Mouse (Mus musculus) layer of hippocampus, adult 6 months (tissue): ENCODE data around the gene Dsel. TPM values are rescaled to one million over a fixed set of nuclear protein-coding genes. Genes with fewer than 3 reads are reported as not detected.

Experiments used
- long read RNA-seq, 2 experiments: library from polyadenylated mRNA; unstranded; transcript quantifications; one replicate each; pipeline ENCODE4 v2.0.0; 2019 to 2020
- polyA plus RNA-seq: library from polyadenylated mRNA; unstranded; fragments of <200 nt; fragmentation: Nextera tagmentation; gene quantifications from 2 replicates; pipeline ENCODE4 v1.2.3, GENCODE M21; 2021

The Dsel gene
- 9.2 and 15.2 TPM in 2 replicates for polyA plus RNA-seq
- long read RNA-seq, experiment 1, partial matches to known transcripts: 4 of 10 reads
- long read RNA-seq, experiment 1, other reads (novel, unspliced or antisense): 6 of 10 reads
- long read RNA-seq, experiment 2, partial matches to known transcripts: 4 of 14 reads
- long read RNA-seq, experiment 2, other reads (novel, unspliced or antisense): 10 of 14 reads

GRCm38 (mm10) chr1:111864779-111865165, at the start of gene Dsel:
Dsel (minus strand) TSS chr1:111864918.

